Mouse (Mus musculus) intestine, postnatal 0 days (tissue): ENCODE results near the gene Tmem189. TPM values are rescaled to one million over a fixed set of nuclear protein-coding genes. Genes with fewer than 3 reads are reported as not detected.
A peak's percentile ranks its signal among the peaks of the same experiment; 100 is the strongest.

Source experiments
- ATAC-seq: fragments of 200-750 bp; cut with Nextera tagmentation; 2 replicates; pipeline ENCODE4 v1.8.0; 2017; ENCODE audit warnings: mild to moderate bottlenecking, moderate TSS enrichment, moderate library complexity
- H3K27ac ChIP-seq: fragments of 300-500 bp; sonication (generic); 2 replicates; pipeline ENCODE4 v1.5.1; 2014; ENCODE audit warnings: mild to moderate bottlenecking, low read depth, low read length, moderate library complexity
- H3K27me3 ChIP-seq: fragments of 300-500 bp; sonication (generic); replicated peaks from 2 replicates; pipeline ENCODE4 v1.6.1; 2014; ENCODE audit warnings: low read length, mixed read lengths; ENCODE audit not compliant: control insufficient read depth, insufficient read depth
- H3K36me3 ChIP-seq: fragments of 300-500 bp; sonication (generic); 2 replicates; pipeline ENCODE4 v1.6.1; 2014; ENCODE audit warnings: mild to moderate bottlenecking, moderate library complexity; ENCODE audit not compliant: control insufficient read depth, insufficient read depth
- H3K4me1 ChIP-seq: fragments of 300-500 bp; sonication (generic); replicated peaks from 2 replicates; pipeline ENCODE4 v1.6.1; 2014; ENCODE audit warnings: antibody characterized with exemption, low read length, mixed read lengths; ENCODE audit not compliant: control insufficient read depth, insufficient read depth
- H3K4me2 ChIP-seq: fragments of 300-500 bp; sonication (generic); replicated peaks from 2 replicates; pipeline ENCODE4 v1.6.1; 2014; ENCODE audit warnings: low read depth, mild to moderate bottlenecking, moderate library complexity
- H3K4me3 ChIP-seq: fragments of 300-500 bp; sonication (generic); 2 replicates; pipeline ENCODE4 v1.5.1; 2014; ENCODE audit warnings: low read depth, low read length
- H3K9ac ChIP-seq: fragments of 300-500 bp; sonication (generic); 2 replicates; pipeline ENCODE4 v1.6.1; 2014; ENCODE audit warnings: mild to moderate bottlenecking, low read depth, low read length
- H3K9me3 ChIP-seq: fragments of 300-500 bp; sonication (generic); 2 replicates; pipeline ENCODE4 v1.6.1; 2016; ENCODE audit warnings: mixed run types; ENCODE audit not compliant: control insufficient read depth
- CTCF ChIP-seq: sonication (generic); IDR thresholded peaks from 2 replicates; pipeline ENCODE4 v1.5.1; 2016; ENCODE audit warnings: low read depth, mild to moderate bottlenecking, control low read depth, antibody characterized with exemption, moderate library complexity
- WGBS: fragments of 180-500 bp; shearing (Covaris S2); extraction: QIAGEN DNeasy Blood & Tissue Kit; methylation state at CpG from one replicate; pipeline ENCODE4 v1.1.7; 2014; 5-methylcytosine and 5-hydroxymethylcytosine counted together
- polyA plus RNA-seq: library from polyadenylated mRNA; unstranded; fragments of >200 nt; fragmentation: Nextera tagmentation; extraction: Ambion mirVana; gene quantifications from 2 replicates; pipeline ENCODE4 v1.2.1, GENCODE M21; 2015

Gene Tmem189
- polyA plus RNA-seq, 1 experiment from 2014 or later = 26.8 TPM

GRCm38 (mm10) chr2:167599195-167599594, 90.4 kb downstream of the Tmem189 start:
- Histone ChIP-seq H3K4me2 (no peak overlapping the region), H3K9ac (no peak overlapping the region), H3K9me3 (no peaks in the 10 kb centered on the region), H3K36me3 (no peaks in the 10 kb centered on the region), H3K4me3 (no peak overlapping the region), H3K27ac (no peak overlapping the region), H3K4me1 (no peaks in the 10 kb centered on the region), H3K27me3 (peaks cover 3% of the 10 kb centered on the region; the same call in 1 of the 2 replicates)
- no peak for ATAC-seq
- no peak for TF ChIP-seq CTCF
- WGBS = 90% methylated on average over 5 of the region's 5 CpGs

- Histone ChIP-seq H3K4me2 (peak overlapping the region; percentile 31), H3K9me3 (no peaks in the 10 kb centered on the region), H3K4me3 (no peak overlapping the region), H3K27me3 (peaks cover 3% of the 10 kb centered on the region; the same call in 1 of the 2 replicates), H3K36me3 (no peaks in the 10 kb centered on the region), H3K9ac (no peak overlapping the region), H3K27ac (peak overlapping the region; percentile 46; the same call in 1 of the 2 replicates), H3K4me1 (no peaks in the 10 kb centered on the region)
- 20% methylated on average over 40 of the region's 40 CpGs for WGBS
- peak; percentile 13; the same call in 1 of the 2 replicates for ATAC-seq
- no peak for TF ChIP-seq CTCF
Measured at GRCm38 (mm10) chr2:167597492-167598186, 92.0 kb downstream of the Tmem189 start.

GRCm38 (mm10) chr2:167596726-167597491, 92.7 kb downstream of the Tmem189 start:
- no peak for TF ChIP-seq CTCF
- Histone ChIP-seq H3K4me1 (no peaks in the 10 kb centered on the region), H3K9me3 (no peaks in the 10 kb centered on the region), H3K36me3 (no peaks in the 10 kb centered on the region), H3K4me2 (peak overlapping the region; percentile 31), H3K27ac (peak overlapping the region; percentile 46; the same call in 1 of the 2 replicates), H3K4me3 (no peak overlapping the region), H3K9ac (no peak overlapping the region), H3K27me3 (peaks cover 3% of the 10 kb centered on the region; the same call in 1 of the 2 replicates)
- 42% methylated on average over 27 of the region's 27 CpGs for WGBS
- ATAC-seq = 0 out of 2 replicates have a peak, but pooled peaks have one; percentile 3

GRCm38 (mm10) chr2:167596262-167596661, 93.4 kb downstream of the Tmem189 start:
- H3K9me3 ChIP-seq = no peaks in the 10 kb centered on the region
- H3K36me3 ChIP-seq = no peaks in the 10 kb centered on the region
- no peak overlapping the region for H3K4me2 ChIP-seq
- no peak overlapping the region for H3K9ac ChIP-seq
- H3K27ac ChIP-seq = 0 out of 2 replicates have a peak overlapping the region, but pooled peaks have one; percentile 41
- TF ChIP-seq CTCF = no peak
- ATAC-seq = no peak
- WGBS = 37% methylated on average over 4 of the region's 4 CpGs
- H3K27me3 ChIP-seq = peaks cover 3% of the 10 kb centered on the region; the same call in 1 of the 2 replicates
- H3K4me3 ChIP-seq = no peak overlapping the region
- H3K4me1 ChIP-seq = no peaks in the 10 kb centered on the region

- Histone ChIP-seq H3K27me3 (peaks cover 3% of the 10 kb centered on the region; the same call in 1 of the 2 replicates), H3K4me1 (no peaks in the 10 kb centered on the region), H3K9me3 (no peaks in the 10 kb centered on the region), H3K27ac (peak overlapping the region; percentile 41; the same call in 1 of the 2 replicates), H3K4me3 (no peak overlapping the region), H3K9ac (peak overlapping the region; percentile 17; the same call in 1 of the 2 replicates), H3K4me2 (no peak overlapping the region), H3K36me3 (no peaks in the 10 kb centered on the region)
- ATAC-seq = no peak
- WGBS = 41% methylated on average over 14 of the region's 14 CpGs
- no peak for TF ChIP-seq CTCF
Measured at GRCm38 (mm10) chr2:167595761-167596171, 93.9 kb downstream of the Tmem189 start.

- H3K27me3 ChIP-seq = peaks cover 3% of the 10 kb centered on the region; the same call in 1 of the 2 replicates
- H3K36me3 ChIP-seq = no peaks in the 10 kb centered on the region
- 29% methylated on average over 10 of the region's 10 CpGs for WGBS
- H3K4me3 ChIP-seq = no peak overlapping the region
- TF ChIP-seq CTCF = peak; percentile 59
- H3K9me3 ChIP-seq = no peaks in the 10 kb centered on the region
- peak; percentile 46 for ATAC-seq
- H3K27ac ChIP-seq = peak overlapping the region; percentile 46
- no peak overlapping the region for H3K4me2 ChIP-seq
- no peaks in the 10 kb centered on the region for H3K4me1 ChIP-seq
- no peak overlapping the region for H3K9ac ChIP-seq
Measured at GRCm38 (mm10) chr2:167594444-167594934, 95.1 kb downstream of the Tmem189 start.
